Mouse (Mus musculus): ENCODE results near the gene Syn3.
"Not testable (repeated sequence)": the region's sequence is repeated elsewhere in the genome, so short reads cannot be mapped to it uniquely, and the experiment has no call there.

The Syn3 gene

DNA sequence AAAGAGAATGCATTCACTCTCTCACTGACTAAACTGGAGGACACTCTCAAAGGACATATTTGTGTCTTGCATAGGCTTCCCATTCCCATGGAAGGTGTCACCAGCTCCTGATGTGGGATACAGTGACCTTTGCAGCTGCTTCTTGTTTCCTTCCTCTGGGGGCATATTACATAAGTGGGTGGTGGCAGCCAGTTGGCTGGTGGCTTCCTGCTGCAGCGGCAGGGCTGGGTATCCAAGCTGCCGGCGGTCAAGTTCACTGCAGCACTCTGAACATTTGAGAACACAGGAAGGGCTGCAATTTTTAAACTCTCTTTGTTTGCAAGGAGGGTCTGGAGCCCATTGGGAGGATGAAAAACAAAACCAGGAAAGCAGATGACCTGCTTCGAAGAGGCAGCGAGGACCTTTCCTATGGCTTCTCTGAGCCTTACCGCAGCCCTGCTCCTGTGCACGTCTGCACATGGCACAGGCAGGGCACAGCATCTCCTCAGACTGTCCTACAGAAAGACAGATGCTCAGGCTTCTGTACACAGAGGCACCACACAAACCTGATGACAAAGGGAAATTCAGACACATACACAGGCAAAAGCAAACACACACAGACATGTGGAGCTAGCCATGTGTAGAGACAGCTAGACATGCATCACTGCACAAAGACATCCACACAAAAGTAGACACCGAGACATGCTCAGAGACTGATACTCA is 340.3 kb downstream of the Syn3 start:
- DNase-seq (ENCODE audit: low read depth, low spot score), result no peak

DNA sequence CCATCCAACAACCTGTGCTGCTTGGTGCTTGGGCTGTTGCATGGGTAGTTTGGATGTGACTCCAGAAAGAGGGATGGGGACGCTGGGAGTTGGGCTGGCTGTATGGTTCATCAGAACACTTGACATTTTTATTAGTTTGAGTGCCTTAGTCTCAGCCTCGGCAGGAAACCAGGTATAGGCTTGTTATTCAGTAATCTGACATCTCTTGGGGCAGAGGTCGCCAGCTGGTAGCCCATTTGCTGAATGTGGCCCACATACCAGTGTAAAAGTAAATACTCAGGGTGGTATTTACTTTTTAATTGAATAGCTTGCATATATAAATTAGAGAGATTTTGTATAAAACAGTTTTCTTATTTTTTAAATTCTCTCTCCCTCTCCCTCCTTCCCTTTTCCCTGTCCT is 343.4 kb downstream of the Syn3 start:
- no peak for DNase-seq (ENCODE audit: low read depth, low spot score)

GRCm38 (mm10) chr10:86153221-86153620 is 345.5 kb downstream of the Syn3 start:
- DNase-seq (ENCODE audit: low read depth, low spot score), result no peak

DNA sequence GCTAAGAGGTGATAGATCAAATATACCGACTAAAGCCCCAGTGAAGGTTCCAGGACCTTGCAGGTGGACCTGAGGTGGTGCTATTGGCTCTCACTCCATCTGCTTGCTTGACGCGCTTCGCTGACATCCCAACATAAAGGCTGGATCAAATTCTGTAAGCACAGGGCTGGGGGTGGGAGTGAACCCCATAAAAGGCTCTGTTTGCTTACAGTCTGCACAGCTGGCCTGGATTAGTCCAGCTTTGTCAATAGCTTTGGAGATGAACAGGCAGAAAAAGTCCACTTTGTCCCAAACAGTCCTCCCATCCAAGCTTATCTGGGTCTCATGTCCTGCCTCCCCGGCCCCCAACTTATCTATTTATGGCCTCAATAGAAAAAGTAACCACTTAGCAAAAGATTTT is 347.3 kb downstream of the Syn3 start:
- DNase-seq (ENCODE audit: low read depth, low spot score), result no peak

- no peak for DNase-seq (ENCODE audit: low read depth, low spot score)
These were observed 348.6 kb downstream of the Syn3 start for GRCm38 (mm10) chr10:86150076-86150475.

DNA sequence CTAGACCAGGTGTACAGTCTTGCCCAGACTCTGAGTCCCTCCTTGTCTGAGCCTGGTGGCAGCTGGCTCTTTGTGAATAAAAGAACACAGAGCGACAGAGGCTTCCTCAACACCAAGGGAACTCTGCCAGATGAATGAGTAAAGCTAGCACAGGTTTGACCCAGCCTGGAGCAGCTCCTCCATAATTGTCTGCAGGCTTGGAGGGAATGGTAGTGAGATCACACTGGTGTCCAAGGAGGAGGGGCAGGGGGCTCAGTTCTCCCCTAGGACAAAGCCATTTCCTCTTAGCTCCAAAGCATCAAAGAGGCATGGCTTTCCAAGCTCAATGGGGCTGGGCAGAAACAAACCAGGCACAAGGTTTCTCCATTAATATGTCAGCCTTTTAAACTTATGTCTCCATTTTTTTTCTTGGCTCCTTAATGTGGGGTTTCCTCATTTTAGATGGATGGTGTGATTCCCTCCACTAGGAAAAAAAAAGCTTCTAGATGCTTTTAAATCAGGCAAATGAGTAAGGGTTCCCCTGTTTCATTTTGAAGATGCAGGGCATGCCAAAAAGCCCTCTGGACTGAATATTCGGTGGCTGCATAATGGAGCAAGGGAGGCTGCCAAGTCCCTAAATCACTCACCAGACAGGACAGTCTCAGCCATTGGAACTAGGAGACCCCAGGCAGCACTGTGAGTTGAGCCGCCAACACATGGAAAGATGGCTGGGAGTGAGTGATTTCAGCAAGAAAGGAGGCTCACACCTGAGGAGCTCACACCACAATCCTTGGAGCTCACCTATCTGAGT is 349.5 kb downstream of the Syn3 start:
- DNase-seq (ENCODE audit: low read depth, low spot score), result no peak

- DNase-seq (ENCODE audit: low read depth, low spot score), result no peak
These were observed 359.5 kb downstream of the Syn3 start for GRCm38 (mm10) chr10:86139061-86139681.

- DNase-seq (ENCODE audit: low read depth, low spot score), result no peak
These were observed 361.0 kb downstream of the Syn3 start for GRCm38 (mm10) chr10:86137589-86138173.

DNA sequence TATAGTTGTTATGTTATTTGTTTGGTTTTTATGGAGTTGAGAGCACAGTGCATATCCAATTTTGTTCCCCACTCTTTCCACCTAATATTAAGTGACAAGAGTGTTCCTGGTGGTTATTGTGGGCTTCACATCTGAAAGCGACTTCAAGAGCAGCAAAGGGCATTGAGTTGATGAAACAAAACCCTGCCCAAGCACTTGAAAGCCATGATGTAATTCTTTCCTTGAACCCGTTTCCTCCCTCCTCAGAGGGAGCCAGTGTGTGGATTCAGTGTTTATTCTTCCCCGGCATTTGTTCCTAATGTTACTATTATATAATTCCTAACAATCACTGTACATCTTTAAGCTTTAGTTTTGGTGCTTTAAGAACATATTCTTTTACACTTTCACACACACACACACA is 361.6 kb downstream of the Syn3 start:
- DNase-seq (ENCODE audit: low read depth, low spot score), result no peak

- DNase-seq (ENCODE audit: low read depth, low spot score), result no peak
These were observed 362.4 kb downstream of the Syn3 start for GRCm38 (mm10) chr10:86136249-86136648.

DNA sequence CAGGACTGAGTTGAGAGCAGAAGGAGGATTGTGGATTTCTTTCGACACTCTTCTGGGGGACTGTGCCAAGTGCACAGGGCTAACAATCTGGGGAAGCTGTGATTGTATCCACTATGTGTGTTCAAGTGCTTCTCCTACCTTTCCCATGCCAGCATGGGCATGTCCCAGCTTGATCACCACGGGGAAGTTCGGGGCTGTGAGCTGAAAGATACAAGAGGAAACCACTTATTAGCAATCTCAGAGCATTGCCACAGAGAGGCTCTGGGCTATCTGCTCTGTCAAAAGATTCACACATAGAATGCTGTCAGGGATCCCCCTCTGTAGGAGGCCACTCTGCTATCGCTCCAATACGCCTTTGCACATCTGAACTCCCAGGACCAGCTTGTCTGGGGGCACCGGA is 363.8 kb downstream of the Syn3 start:
- DNase-seq (ENCODE audit: low read depth, low spot score), result no peak

- no peak for DNase-seq (ENCODE audit: low read depth, low spot score)
These were observed 364.4 kb downstream of the Syn3 start for GRCm38 (mm10) chr10:86134336-86134735.

DNA sequence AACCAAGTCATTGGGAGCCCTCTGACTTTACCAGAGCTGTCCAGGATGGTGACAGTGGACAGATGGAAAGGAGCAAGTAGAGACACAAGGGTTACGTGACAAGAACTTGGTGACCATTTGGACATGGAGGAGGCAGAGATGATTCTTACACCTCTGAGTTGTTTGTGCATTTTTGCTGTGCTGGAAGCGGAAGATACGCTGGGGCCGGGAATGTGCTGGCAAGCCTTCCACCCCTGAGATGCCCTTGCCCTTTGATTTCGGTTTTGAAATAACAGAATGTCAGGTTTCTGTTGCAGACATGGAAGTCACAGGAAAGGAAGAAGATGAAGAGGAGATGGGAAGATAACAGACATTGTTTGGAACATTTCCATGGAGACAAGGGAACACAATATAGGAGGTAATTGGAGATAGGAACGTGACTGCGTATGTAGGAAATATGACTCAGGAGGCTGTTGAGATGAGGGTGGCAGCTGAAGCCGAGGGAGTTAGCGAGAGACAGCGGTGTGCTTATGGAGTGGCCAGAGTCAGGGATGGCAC is 366.2 kb downstream of the Syn3 start:
- DNase-seq (ENCODE audit: low read depth, low spot score), result no peak

GRCm38 (mm10) chr10:86129046-86129445 is 369.6 kb downstream of the Syn3 start:
- no peak for DNase-seq (ENCODE audit: low read depth, low spot score)

DNA sequence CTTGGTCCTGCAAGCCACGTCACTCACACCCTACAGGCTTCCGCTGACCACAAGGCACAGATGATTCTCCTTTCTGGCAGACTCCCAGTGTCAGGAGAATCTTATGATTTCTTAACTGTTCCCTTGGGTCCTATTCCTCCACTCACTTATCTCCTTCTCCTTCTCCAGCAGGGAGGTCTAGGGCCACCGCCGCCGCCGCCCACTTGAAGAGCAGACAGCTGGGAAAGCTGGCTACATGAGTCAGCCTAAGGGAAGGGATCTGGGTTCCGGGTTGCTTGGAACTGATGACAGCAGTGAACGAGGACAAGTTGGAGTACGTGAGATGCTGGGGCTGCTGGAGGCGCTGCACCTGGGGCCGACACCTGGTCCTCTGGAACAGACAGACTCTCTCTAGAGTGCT is 372.2 kb downstream of the Syn3 start:
- DNase-seq (ENCODE audit: low read depth, low spot score), result no peak

DNA sequence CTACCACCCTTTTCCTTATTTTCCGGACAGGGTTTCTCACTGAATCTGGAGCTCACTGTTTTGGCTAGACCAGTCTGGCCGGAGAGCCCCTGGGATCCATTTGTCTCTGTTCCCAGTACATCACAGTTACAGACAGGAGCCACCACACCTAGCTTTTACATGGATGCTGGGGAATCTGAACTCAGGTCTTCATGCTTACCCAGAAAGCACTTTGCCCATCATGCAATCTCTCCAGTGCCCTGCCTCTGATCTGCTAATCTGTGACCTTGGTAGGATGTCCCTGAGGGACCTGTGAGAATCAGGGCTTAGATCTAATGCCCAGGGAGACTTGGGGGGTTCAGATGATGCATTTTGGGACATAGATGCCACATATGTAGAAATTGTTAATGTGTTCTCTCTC is 373.3 kb downstream of the Syn3 start:
- DNase-seq (ENCODE audit: low read depth, low spot score), result no peak

DNA sequence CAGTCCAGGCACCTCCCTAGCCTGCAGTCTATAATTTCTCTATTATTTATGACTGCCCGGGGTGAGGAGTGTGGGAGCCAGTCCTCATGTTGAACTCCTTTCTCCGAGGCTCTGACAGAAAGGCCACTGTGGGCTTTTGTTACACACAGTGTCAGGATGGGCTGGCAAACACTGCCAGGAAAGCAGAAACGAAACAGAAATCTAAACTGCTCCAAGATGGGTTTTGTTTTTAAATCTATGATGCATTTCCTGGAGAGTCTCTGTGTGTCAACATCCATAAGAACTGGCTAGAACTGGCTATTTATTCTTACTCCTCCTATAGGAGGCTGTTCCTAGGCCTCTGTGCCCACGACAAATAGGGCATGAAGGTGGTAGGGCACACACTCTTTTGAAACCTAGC is 374.6 kb downstream of the Syn3 start:
- DNase-seq (ENCODE audit: low read depth, low spot score), result no peak

- no peak for DNase-seq (ENCODE audit: low read depth, low spot score)
These were observed 375.5 kb downstream of the Syn3 start for GRCm38 (mm10) chr10:86123224-86123623.

- DNase-seq (ENCODE audit: low read depth, low spot score), result not testable (repeated sequence)
These were observed 376.2 kb downstream of the Syn3 start for GRCm38 (mm10) chr10:86122456-86122855.

- DNase-seq (ENCODE audit: low read depth, low spot score), result no peak
These were observed 382.4 kb downstream of the Syn3 start for GRCm38 (mm10) chr10:86116268-86116667.

DNA sequence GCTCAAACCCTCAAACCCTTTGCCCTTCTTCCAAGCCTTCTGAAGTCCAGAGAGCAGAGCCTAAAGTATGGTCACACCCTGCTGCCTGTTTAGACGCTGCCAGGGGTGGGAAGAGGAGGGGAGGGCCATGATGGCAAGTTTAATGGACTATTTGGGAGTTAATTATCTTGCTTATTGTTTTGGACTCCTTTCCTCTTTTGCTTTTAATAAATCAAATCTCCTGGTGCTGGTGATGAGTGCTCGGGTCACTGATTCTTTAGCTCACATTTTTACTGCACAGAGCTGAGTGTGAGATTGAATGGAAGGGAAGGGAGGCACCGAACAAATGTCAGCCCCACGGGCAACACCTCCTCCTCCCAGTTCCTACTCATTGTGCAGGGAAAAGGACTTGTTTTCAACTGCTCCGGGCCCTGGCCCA is 384.3 kb downstream of the Syn3 start:
- no peak for DNase-seq (ENCODE audit: low read depth, low spot score)

DNA sequence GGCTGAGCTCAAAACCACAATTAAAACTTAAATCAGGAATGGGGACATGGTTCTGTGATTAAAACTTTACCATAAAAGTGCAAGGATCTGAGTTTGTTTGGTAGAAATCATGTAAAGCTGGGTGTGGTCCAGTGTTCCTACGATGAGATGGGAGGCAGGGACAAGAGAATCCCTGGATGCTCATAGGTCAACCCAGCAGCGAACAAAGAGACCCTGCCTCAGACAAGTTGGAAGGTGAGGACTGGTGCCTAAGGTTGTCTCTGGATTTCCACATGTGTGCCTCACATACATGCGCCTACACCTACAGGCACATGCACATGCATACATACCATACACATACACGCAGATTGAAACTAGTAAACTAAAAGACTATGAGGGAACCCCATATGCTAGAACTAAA is 389.9 kb downstream of the Syn3 start:
- no peak for DNase-seq (ENCODE audit: low read depth, low spot score)

Measured in telencephalon, adult 2 months (tissue).